Mouse (Mus musculus) bone marrow macrophage, adult 2 months (primary cell): ENCODE measurements around the gene Fgd2. TPM values are rescaled to one million over a fixed set of nuclear protein-coding genes. Genes with fewer than 3 reads are reported as not detected.

Source experiments
- H3K27ac ChIP-seq: 2 replicates; pipeline ENCODE4 v1.5.1; 2012; ENCODE audit warnings: low read depth, low read length; ENCODE audit not compliant: insufficient read depth
- H3K4me1 ChIP-seq: 2 replicates; pipeline ENCODE4 v1.6.1; 2012; ENCODE audit warnings: low read length; ENCODE audit not compliant: control insufficient read depth, insufficient read depth
- H3K4me3 ChIP-seq: 2 replicates; pipeline ENCODE4 v1.5.1; 2012; ENCODE audit warnings: mild to moderate bottlenecking, low read length, moderate library complexity; ENCODE audit not compliant: insufficient read depth
- CTCF ChIP-seq: IDR thresholded peaks from 2 replicates; pipeline ENCODE4 v1.5.1; 2012; ENCODE audit warnings: low read depth, mild to moderate bottlenecking, low read length, moderate library complexity
- POLR2A ChIP-seq: IDR thresholded peaks from 2 replicates; pipeline ENCODE4 v1.6.1; 2012; ENCODE audit warnings: mild to moderate bottlenecking, low read depth, low read length, borderline replicate concordance
- polyA plus RNA-seq: library from polyadenylated mRNA; stranded (reverse); fragments of >200 nt; gene quantifications from 2 replicates; pipeline ENCODE4 v1.2.4, GENCODE M21; 2012; ENCODE audit not compliant: missing spikeins, insufficient read depth, insufficient read length

The Fgd2 gene
- polyA plus RNA-seq, 1 experiment: 136 TPM

- TF ChIP-seq POLR2A: no peak
- TF ChIP-seq CTCF: no peak
- Histone ChIP-seq H3K27ac (no peak overlapping the region), H3K4me3 (no peak overlapping the region), H3K4me1 (peaks cover 9% of the 10 kb centered on the region)
These were observed 45.4 kb downstream of the Fgd2 start for GRCm38 (mm10) chr17:29406077-29406476.

- TF ChIP-seq POLR2A: no peak
- no peak for TF ChIP-seq CTCF
- Histone ChIP-seq H3K4me1 (peaks cover 9% of the 10 kb centered on the region), H3K27ac (no peak overlapping the region), H3K4me3 (no peak overlapping the region)
These were observed 46.7 kb downstream of the Fgd2 start for GRCm38 (mm10) chr17:29407405-29407804.

- Histone ChIP-seq H3K4me3 (no peak overlapping the region), H3K4me1 (peaks cover 6% of the 10 kb centered on the region), H3K27ac (no peak overlapping the region)
- TF ChIP-seq CTCF: no peak
These were observed 47.6 kb downstream of the Fgd2 start for GRCm38 (mm10) chr17:29408364-29408763.

GRCm38 (mm10) chr17:29409800-29410343 lies 49.2 kb downstream of the Fgd2 start:
- no peak for TF ChIP-seq CTCF
- TF ChIP-seq POLR2A: no peak
- no peak overlapping the region for H3K27ac ChIP-seq
- H3K4me1 ChIP-seq: peaks cover 10% of the 10 kb centered on the region
- no peak overlapping the region for H3K4me3 ChIP-seq

GRCm38 (mm10) chr17:29411821-29412425 lies 51.2 kb downstream of the Fgd2 start:
- TF ChIP-seq CTCF (no peak), POLR2A (no peak)
- Histone ChIP-seq H3K4me3 (no peak overlapping the region), H3K27ac (no peak overlapping the region), H3K4me1 (peaks cover 14% of the 10 kb centered on the region)

GRCm38 (mm10) chr17:29414566-29414965 lies 53.9 kb downstream of the Fgd2 start:
- Histone ChIP-seq H3K27ac (no peak overlapping the region), H3K4me3 (no peak overlapping the region), H3K4me1 (peaks cover 8% of the 10 kb centered on the region)
- TF ChIP-seq CTCF (no peak), POLR2A (no peak)

GRCm38 (mm10) chr17:29415761-29416662 lies 55.3 kb downstream of the Fgd2 start:
- Histone ChIP-seq H3K27ac (no peak overlapping the region), H3K4me3 (no peak overlapping the region), H3K4me1 (peaks cover 8% of the 10 kb centered on the region)
- TF ChIP-seq CTCF (no peak), POLR2A (no peak)

GRCm38 (mm10) chr17:29416757-29417156 lies 56.0 kb downstream of the Fgd2 start:
- H3K4me3 ChIP-seq: no peak overlapping the region
- H3K4me1 ChIP-seq: peaks cover 8% of the 10 kb centered on the region
- H3K27ac ChIP-seq: no peak overlapping the region
- TF ChIP-seq POLR2A (no peak), CTCF (no peak)

- H3K4me1 ChIP-seq: peaks cover 7% of the 10 kb centered on the region
These were observed 58.2 kb downstream of the Fgd2 start for GRCm38 (mm10) chr17:29418758-29419380.

More at GRCm38 (mm10) chr17:29418758-29419380, 58.2 kb downstream of the Fgd2 start:
- H3K4me3 ChIP-seq: no peak overlapping the region
- TF ChIP-seq POLR2A (no peak), CTCF (no peak)
- no peak overlapping the region for H3K27ac ChIP-seq
